Mouse (Mus musculus) neural tube, embryonic 14.5 days (tissue): ENCODE results near the gene Rapgef3. TPM values are rescaled to one million over a fixed set of nuclear protein-coding genes. Genes with fewer than 3 reads are reported as not detected.
A peak's percentile ranks its signal among the peaks of the same experiment; 100 is the strongest.

Experiments
- ATAC-seq: fragments of 200-750 bp; cut with Nextera tagmentation; 2 replicates; pipeline ENCODE4 v1.8.0; 2017; ENCODE audit warnings: low read depth, mild to moderate bottlenecking, moderate TSS enrichment, moderate library complexity
- H3K27ac ChIP-seq: fragments of 300-500 bp; sonication (generic); 2 replicates; pipeline ENCODE4 v1.5.1; 2014; ENCODE audit warnings: low read depth, mild to moderate bottlenecking, control low read depth, low read length, moderate library complexity, mixed read lengths
- H3K27me3 ChIP-seq: fragments of 300-500 bp; sonication (generic); 2 replicates; pipeline ENCODE4 v1.6.1; 2014; ENCODE audit warnings: low read length; ENCODE audit not compliant: control insufficient read depth, insufficient read depth
- H3K36me3 ChIP-seq: fragments of 300-500 bp; sonication (generic); 2 replicates; pipeline ENCODE4 v1.6.1; 2014; ENCODE audit warnings: low read length, mixed read lengths; ENCODE audit not compliant: control insufficient read depth, insufficient read depth
- H3K4me1 ChIP-seq: fragments of 300-500 bp; sonication (generic); 2 replicates; pipeline ENCODE4 v1.6.1; 2014; ENCODE audit warnings: low read length; ENCODE audit not compliant: control insufficient read depth, insufficient read depth
- H3K4me2 ChIP-seq: fragments of 300-500 bp; sonication (generic); 2 replicates; pipeline ENCODE4 v1.6.1; 2014; ENCODE audit warnings: mild to moderate bottlenecking, low read depth, low read length, control low read depth
- H3K4me3 ChIP-seq: fragments of 300-500 bp; sonication (generic); 2 replicates; pipeline ENCODE4 v1.5.1; 2014; ENCODE audit warnings: low read depth, low read length, control low read depth, mixed read lengths
- H3K9ac ChIP-seq: fragments of 300-500 bp; sonication (generic); replicated peaks from 2 replicates; pipeline ENCODE4 v1.6.1; 2014; ENCODE audit warnings: low read depth, mild to moderate bottlenecking, control low read depth, low read length, mixed read lengths
- H3K9me3 ChIP-seq: fragments of 300-500 bp; sonication (generic); 2 replicates; pipeline ENCODE4 v1.6.1; 2016; ENCODE audit warnings: low read length; ENCODE audit not compliant: control insufficient read depth
- WGBS: fragments of 180-500 bp; shearing (Covaris S2); extraction: QIAGEN DNeasy Blood & Tissue Kit; methylation state at CpG from one replicate; pipeline ENCODE4 v1.1.7; 2014; 5-methylcytosine and 5-hydroxymethylcytosine counted together
- polyA plus RNA-seq: library from polyadenylated mRNA; unstranded; fragments of >200 nt; fragmentation: Nextera tagmentation; extraction: Ambion mirVana; gene quantifications from 2 replicates; pipeline ENCODE4 v1.2.1, GENCODE M21; 2014

The Rapgef3 gene
- polyA plus RNA-seq, 1 experiment from 2014 or later: 6.7 TPM

DNA sequence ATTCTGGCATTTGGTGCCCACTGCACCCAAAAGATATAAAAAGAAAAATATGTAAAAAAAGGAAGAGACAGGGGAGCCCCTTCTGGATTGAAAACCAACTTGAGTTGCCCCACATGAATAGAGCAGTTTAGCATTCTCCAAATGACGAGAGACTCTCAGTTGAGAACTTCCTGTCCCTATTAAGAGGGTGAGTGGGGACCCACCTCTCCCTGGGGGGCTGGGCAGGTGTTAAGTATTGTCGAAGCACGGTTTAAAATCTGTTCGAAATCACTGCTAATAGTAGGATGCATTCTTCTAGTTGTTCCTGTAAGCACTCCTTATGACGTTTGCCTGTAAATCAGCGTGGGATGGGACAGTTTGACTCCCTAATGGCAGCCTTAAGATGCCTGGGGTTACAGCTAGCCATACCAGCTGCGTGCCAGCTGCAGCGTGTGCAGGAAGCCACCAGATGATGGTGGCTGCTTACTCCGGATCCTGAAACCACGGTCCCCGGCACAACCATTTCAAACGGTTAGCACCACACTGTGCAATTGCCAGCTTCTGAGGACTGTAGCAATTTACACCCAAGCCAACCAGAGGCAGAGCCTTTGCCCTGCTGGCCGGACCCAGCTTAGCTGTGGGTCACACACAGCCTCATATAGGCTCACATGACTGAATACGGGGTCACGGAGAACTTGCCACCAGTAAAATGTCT is 46.6 kb downstream of the Rapgef3 start:
- Histone ChIP-seq H3K4me1 (0 out of 2 replicates have a peak, but pooled peaks cover 5% of the 10 kb centered on the region), H3K9ac (no peak overlapping the region), H3K27ac (no peak overlapping the region), H3K9me3 (no peaks in the 10 kb centered on the region), H3K36me3 (no peaks in the 10 kb centered on the region), H3K27me3 (no peaks in the 10 kb centered on the region), H3K4me2 (no peak overlapping the region), H3K4me3 (no peak overlapping the region)
- no peak for ATAC-seq
- WGBS: 54% methylated on average over 15 of the region's 15 CpGs

GRCm38 (mm10) chr15:97720026-97720675 is 47.6 kb downstream of the Rapgef3 start:
- Histone ChIP-seq H3K4me2 (no peak overlapping the region), H3K27ac (no peak overlapping the region), H3K4me3 (no peak overlapping the region), H3K9ac (no peak overlapping the region), H3K4me1 (0 out of 2 replicates have a peak, but pooled peaks cover 5% of the 10 kb centered on the region), H3K9me3 (no peaks in the 10 kb centered on the region), H3K36me3 (no peaks in the 10 kb centered on the region), H3K27me3 (no peaks in the 10 kb centered on the region)
- 75% methylated on average over 12 of the region's 12 CpGs for WGBS
- no peak for ATAC-seq

DNA sequence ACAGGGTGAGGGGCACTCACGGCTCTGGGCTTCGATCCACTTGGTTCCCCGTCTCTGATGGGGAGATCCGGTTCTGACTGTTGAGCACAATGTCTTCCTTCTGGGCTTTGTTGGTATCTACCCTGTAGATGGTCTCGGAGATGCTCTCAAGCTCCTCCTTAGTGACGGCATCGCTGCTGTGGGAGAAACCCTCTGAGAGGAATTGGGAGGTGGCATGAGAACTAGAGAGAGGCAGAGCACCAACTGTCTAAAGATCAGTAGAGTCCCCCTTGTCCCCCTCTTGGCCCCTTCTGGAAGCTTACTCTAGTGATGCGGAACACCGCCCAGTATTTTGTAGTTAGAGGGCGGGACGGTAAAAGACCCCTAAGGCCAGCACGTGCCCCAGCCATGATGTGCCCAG is 48.3 kb downstream of the Rapgef3 start:
- 89% methylated on average over 12 of the region's 12 CpGs for WGBS
- Histone ChIP-seq H3K27ac (no peak overlapping the region), H3K9me3 (no peaks in the 10 kb centered on the region), H3K27me3 (no peaks in the 10 kb centered on the region), H3K4me1 (0 out of 2 replicates have a peak, but pooled peaks cover 5% of the 10 kb centered on the region), H3K36me3 (no peaks in the 10 kb centered on the region), H3K9ac (no peak overlapping the region), H3K4me3 (no peak overlapping the region), H3K4me2 (no peak overlapping the region)
- ATAC-seq: no peak

GRCm38 (mm10) chr15:97718535-97719155 is 49.1 kb downstream of the Rapgef3 start:
- H3K4me1 ChIP-seq: 0 out of 2 replicates have a peak, but pooled peaks cover 5% of the 10 kb centered on the region
- no peak for ATAC-seq
- no peak overlapping the region for H3K4me2 ChIP-seq
- no peaks in the 10 kb centered on the region for H3K36me3 ChIP-seq
- H3K27ac ChIP-seq: no peak overlapping the region
- no peak overlapping the region for H3K9ac ChIP-seq
- no peaks in the 10 kb centered on the region for H3K9me3 ChIP-seq
- 92% methylated on average over 8 of the region's 8 CpGs for WGBS
- no peak overlapping the region for H3K4me3 ChIP-seq
- H3K27me3 ChIP-seq: no peaks in the 10 kb centered on the region

DNA sequence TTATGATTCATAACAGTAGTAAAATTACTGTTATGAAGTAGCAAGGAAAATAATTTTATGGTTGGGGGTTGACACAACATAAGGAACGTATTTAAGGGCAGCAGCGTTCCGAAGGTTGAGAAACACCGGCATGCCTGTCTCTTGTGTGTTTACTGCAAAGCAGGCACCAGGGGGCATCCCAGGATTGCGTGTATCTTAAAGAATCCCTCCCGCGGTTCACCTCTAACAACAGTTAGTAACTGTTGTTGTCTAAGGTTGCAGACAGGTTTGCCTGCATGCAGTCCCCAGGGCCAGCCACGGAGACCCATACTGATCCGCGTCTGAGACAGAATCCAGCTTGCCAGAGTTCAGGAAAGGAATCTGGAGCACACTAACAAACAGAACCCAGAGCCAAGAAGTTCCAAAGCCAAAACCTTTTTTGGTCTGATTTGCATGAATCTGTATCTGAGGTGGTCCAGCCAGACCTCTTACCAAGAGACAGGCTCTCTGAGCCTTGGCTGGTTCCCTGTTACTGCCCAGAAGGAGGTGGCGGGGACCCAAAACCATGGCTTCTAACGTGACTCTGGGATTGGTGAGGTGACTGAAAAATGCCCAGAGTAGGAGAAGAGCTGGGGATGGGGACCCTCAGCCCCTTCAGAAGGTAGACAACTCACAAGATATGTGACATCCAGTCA is 49.8 kb downstream of the Rapgef3 start:
- no peaks in the 10 kb centered on the region for H3K27me3 ChIP-seq
- no peaks in the 10 kb centered on the region for H3K9me3 ChIP-seq
- H3K27ac ChIP-seq: no peak overlapping the region
- 0 out of 2 replicates have a peak, but pooled peaks cover 5% of the 10 kb centered on the region for H3K4me1 ChIP-seq
- no peaks in the 10 kb centered on the region for H3K36me3 ChIP-seq
- H3K9ac ChIP-seq: no peak overlapping the region
- ATAC-seq: peak; percentile 58; the same call in 1 of the 2 replicates
- H3K4me3 ChIP-seq: no peak overlapping the region
- WGBS: 35% methylated on average over 12 of the region's 12 CpGs
- H3K4me2 ChIP-seq: no peak overlapping the region

- Histone ChIP-seq H3K36me3 (no peaks in the 10 kb centered on the region), H3K4me1 (0 out of 2 replicates have a peak, but pooled peaks cover 5% of the 10 kb centered on the region), H3K9ac (no peak overlapping the region), H3K4me2 (no peak overlapping the region), H3K27me3 (no peaks in the 10 kb centered on the region), H3K4me3 (no peak overlapping the region), H3K27ac (no peak overlapping the region), H3K9me3 (no peaks in the 10 kb centered on the region)
- WGBS: 95% methylated on average over 11 of the region's 11 CpGs
- no peak for ATAC-seq
Measured at GRCm38 (mm10) chr15:97716782-97717181, 51.0 kb downstream of the Rapgef3 start.

DNA sequence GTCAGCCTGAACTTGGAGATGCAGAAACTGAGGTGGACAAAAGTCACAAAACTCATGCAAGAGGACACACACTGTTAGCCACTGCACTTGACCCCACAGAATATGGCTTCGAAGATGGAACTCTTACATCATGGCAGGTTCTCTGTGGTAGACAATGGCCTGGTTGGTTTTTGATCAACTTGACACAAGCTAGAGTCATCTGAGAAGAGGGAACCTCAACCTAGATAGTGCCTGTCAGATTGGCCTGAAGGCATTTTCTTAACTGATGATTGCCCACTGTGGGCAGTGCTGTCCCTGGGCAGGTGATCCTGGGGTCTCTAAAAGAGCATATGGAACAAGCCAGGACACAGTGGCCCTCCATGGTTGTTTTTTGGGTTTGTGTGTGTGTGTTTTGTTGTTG is 52.0 kb downstream of the Rapgef3 start:
- Histone ChIP-seq H3K27ac (no peak overlapping the region), H3K9me3 (no peaks in the 10 kb centered on the region), H3K4me2 (no peak overlapping the region), H3K36me3 (no peaks in the 10 kb centered on the region), H3K4me1 (no peaks in the 10 kb centered on the region), H3K4me3 (no peak overlapping the region), H3K27me3 (no peaks in the 10 kb centered on the region), H3K9ac (no peak overlapping the region)
- ATAC-seq: no peak
- WGBS: 95% methylated on average over 1 of the region's 1 CpGs

DNA sequence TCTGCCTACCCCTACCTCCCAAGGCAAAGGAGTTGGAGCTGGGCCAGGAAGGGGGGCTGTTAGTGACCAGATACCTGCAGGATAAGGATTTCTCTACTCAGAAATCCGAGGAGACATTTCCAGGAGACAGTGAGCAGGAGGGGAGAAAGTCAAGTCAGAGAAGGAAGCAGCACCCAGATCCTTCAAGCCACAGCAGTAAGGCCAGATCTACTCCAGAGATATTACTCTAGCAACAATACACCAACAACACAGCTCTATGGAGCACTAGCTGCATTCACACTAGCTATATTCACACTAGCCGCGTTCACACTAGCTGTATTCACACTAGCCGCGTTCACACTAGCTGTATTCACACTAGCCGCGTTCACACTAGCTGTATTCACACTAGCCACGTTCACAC is 52.7 kb downstream of the Rapgef3 start:
- Histone ChIP-seq H3K4me2 (no peak overlapping the region), H3K27me3 (no peaks in the 10 kb centered on the region), H3K36me3 (no peaks in the 10 kb centered on the region), H3K27ac (no peak overlapping the region), H3K9me3 (no peaks in the 10 kb centered on the region), H3K4me1 (no peaks in the 10 kb centered on the region), H3K9ac (no peak overlapping the region), H3K4me3 (no peak overlapping the region)
- 94% methylated on average over 8 of the region's 8 CpGs for WGBS
- no peak for ATAC-seq
